Mouse (Mus musculus): ENCODE measurements at regions not wholly inside any gene's neighbourhood (a gene's known extent, or its start where the extent isn't known, plus 50 kb on each side); places are given as distances from the start of the nearest gene placed in this dataset.

GRCm38 (mm10) chr5:121078531-121078930, 68.6 kb upstream of the Rph3a start:
- DNase-seq = peak; percentile 50

GRCm38 (mm10) chr5:121076741-121077140, 66.8 kb upstream of the Rph3a start:
- DNase-seq = no peak

- no peak for DNase-seq
These were observed 58.9 kb upstream of the Rph3a start for GRCm38 (mm10) chr5:121068821-121069220.

GRCm38 (mm10) chr5:121064721-121065120, 54.8 kb upstream of the Rph3a start:
- DNase-seq = no peak

DNA sequence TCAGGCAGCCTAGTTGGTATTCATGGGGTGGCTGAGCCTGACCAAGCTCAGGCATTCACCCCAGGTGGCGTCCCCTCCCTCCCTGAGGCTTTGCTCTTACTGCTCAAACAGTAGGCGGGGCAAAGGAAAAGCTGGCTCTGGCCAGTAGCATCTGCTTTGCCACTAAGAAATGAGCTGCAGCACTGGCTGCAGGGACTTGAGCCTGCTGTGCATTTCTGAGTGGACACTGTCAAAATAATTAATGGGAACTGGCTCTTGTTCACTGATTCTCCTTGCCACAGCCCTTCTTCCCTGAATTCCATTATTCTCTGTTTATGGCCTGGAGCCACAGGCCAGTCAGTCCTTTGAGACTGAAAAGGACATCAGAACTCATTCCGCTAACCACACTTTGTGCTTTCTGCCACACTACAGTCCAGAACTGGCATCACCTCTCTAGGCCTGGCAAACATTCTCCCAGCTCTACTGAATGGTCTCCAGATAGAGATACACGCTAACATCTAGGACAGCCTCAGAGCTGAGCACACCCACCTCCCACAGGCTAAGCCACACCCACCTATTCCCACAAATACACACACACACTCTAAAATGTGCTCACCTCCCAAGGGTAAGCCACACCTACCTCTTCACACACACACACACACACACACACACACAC, 53.2 kb upstream of the Rph3a start:
- DNase-seq = no peak

- no peak for DNase-seq
These were observed 51.8 kb upstream of the Rph3a start for GRCm38 (mm10) chr5:121061688-121062087.
